Mouse (Mus musculus): ENCODE results near the gene Gpt2.

Gene Gpt2

DNA sequence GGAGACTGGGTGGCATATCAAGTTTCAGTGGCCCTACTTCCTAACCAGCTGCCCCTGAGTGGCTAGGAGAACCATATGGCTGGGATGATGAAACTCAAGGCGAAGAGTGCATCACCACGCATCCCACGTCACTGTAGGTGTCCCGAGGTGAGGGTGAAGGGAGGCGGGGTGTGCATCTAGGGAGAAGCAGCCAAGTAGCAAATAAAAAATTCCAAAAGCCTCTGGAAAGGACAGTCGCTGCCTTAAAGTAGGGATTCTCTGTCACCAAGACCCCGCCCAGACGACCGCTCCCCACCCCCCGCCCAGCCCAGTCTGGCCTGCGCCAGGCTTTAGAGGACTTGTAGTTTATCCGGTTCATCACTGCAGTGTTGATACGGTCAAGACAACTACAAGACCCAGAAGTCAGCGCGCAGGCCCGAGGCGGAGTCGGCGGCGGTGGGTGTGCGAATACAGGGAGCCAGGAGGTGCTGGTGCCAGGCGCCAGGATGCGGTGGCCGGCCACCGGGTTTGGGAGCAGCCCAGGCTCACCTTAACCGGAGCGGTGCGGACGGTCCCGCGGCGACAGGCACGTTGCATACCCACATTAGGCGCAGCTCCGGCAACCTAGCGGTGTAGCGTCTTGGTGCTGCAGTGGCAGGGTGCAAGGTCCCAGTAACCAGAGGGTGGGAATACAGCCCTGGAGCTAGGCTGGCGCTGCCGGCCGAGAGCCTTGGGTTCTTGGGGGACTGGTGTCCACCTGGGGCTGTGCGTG is at the start of gene Gpt2:
Gene Gpt2 (plus strand): TSS at position 452 of the 751 bp plus-strand sequence.
- peak; percentile 94 to 99 for DNase-seq

DNA sequence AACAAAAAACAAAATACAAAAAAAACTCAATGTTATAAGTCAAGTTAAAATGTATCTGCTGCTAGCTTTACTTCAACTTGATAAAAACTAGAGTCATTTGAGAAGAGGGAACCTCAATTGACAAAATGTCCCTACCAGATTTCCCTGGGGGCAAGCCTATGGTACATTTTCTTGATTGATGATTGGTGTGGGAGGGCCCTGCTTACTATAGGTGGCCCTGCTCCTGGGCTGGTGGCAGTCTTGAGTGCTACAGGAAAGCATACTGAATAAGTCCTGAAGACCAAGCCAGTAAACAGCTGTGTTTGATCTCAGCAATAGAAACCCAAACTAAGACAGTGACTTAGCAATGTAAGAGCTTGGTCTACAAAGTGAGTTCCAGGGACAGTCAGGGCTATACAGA is 48.3 kb upstream of the Gpt2 start:
- DNase-seq, result no peak

DNA sequence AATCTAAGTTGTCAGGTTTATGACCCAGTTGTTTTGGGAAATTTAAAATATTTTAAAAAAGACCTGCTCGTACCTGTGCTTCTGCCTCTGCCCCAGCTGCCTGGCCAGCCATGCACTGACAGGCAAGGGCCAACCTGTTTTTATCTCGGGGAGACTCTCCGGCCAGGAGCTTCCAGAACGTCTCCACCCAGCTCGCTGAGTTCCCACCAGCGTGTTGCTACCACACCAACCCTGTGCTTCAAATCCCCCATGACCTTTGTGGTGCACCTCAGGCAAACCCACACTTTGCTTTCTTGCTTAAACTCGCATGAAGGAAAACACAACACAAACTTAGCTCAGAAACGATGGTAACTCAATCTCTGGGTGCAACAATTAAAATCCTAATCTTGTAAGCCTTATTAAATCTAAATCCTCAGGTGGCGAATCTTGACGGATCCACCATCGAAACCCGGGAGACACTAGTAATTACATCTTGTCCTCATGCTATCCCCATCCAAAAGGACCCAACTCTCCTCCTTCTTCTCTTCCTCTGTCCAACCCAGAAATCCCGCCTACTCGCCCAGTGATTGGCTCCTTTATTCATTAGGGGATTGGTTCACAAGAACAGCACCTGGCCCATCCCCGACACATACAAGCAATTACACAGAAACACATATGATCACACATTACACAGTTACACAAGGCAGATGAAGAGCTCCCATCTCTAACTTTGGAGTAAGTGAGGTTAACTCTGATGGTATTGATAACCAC is 46.3 kb upstream of the Gpt2 start:
- DNase-seq, result no peak

DNA sequence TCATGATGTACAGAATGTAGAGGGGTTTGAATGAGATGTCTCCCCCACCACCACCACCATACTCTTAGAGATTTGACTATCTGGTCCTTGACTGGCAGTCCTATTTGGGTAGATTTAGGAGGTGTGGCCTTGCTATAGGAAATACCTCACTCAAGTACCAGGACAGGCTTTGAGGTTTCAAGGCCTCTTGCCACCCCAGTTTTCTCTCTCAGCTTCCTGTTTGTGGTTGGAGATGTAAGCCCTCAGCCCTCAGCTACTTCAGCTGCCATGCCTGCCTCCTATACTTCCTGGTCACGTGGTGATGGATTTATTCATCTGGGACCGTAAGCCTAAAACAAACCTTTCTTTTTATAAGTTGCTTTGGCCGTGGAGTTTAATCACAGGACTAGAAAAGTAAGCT is 42.0 kb upstream of the Gpt2 start:
- DNase-seq, result no peak

DNA sequence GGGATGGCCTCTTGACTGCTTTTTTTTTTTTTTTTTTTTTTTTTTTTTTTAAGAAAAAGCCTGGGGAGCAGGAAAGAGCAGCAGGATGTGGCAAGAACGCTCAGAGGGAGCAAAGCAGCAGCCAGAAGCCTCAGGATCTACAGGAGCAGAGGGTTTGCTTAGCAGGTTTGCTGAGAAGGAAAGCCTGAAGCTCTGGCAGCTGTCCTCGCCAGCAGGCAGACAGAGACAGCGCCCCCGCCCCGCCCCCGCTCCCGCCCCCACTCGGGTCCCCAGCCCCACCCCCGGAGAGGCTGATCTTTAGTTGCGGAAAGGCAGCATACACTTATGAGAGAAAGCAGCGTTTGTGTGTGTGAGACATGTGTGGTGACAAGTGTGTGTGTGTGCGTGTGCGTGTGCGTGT is 40.0 kb upstream of the Gpt2 start:
- DNase-seq, result no peak

DNA sequence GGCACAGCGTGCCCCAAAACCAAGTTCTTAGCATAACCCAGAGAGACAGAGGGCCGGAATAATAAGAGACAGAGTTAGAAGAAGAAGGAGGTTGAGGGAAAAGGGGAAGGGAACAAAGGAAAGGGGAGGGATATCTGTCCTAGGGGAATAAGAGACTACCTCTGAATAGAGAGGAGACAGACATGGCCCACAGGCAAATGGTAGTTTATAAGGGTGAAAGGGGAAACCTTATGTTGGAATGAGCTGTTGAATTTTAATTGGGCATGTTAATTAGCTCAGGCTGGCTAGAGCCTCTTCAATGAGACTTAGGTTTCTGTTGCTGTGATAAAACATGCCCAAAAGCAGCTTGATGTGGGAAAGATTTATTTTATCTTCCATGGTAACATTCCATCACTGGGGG is 39.1 kb upstream of the Gpt2 start:
- DNase-seq, result no peak

DNA sequence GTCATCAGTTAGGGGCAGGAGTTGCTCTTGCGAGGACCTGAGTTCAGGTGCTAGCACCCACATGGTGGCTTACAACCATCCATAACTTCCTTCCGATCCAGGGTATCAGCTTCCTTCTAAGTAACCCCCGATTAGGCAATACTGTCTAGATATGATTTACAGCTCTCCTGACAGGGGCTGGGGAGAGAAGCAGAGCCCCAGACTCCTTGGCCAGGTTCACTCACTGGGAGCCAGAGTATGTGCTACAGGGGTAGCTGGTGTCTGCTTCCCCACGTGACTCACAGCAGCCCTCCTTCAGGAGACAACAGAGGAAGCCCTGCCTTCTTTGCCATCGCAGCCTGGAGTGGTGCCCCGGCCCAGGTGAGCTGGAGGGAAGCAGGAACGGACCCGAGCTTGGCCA is 37.6 kb upstream of the Gpt2 start:
- DNase-seq, result no peak

DNA sequence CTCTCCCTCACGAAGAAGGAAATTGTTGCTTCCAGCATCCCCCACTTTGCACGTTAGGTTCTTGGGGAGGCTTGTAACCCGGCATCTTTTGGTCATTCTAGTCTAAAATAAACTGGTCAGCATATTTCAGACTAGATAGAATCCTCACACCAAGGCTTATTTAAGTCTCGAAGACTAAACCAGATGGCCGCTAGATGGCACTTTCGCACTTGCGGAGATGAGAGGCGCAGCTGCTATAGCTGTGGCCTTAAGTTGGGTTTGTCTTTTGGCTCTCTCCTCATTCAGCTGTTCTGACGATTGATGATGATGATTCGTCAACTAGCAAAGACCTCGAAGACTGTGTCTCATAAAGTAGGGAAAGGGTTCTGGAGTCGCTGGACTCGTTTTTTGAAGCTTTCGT is 35.8 kb upstream of the Gpt2 start:
- DNase-seq, result peak; percentile 67 to 68

DNA sequence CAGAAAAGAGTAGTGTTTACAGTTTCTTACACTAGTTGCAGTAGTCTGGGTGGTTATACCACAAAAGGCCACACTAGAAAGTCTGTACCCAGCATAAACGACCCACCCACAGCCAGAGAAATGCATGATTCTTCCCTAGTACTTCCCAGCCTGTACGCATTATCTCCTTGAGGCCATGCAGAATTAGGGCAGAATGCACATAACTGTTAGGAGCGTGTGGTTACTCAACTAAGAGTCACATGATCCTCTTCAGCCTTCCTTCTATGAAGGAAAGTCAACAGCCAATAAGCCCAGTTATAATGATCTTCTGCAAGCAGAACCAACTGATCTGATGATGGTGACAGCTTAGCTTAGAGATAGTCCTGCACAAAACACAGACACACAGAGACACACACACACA is 32.8 kb upstream of the Gpt2 start:
- DNase-seq, result no peak

DNA sequence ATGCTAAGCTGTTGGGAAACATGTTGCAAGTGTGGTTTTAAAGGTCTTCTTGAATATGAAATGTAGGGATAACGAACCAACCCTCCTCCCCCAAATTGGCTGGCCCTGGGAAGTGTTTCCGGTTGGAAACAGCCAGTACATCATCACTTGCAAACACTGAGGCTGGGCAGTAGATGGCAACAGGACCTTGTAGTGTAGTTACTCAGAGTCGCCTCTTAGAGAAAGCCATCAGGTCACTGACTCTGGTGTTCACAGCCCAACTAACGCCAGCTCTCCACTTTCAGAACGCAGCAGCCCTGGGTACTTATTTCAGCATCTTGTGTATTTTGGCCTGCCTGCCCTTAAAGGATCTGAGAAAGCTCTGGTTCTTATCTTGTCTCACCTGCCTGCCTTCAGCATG is 31.6 kb upstream of the Gpt2 start:
- DNase-seq, result no peak

DNA sequence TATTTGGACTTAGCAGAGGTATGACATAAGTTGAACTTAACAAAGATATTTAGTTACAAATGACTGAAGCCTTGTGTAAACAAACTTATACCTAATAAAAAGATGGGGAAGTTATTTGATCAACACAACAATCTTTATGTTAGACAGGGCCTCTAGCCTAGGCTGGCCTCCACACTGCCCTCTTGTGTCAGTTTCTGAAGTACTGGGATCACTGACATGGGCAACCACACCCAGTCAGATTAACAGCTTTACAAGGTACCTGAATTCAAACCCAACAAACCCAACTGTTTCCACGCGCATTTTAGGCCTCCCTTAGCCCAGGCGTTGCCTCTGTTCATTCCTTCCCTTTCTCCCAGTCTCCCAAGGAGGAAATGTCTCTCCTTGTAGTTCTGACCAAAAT is 31.0 kb upstream of the Gpt2 start:
- DNase-seq, result no peak

DNA sequence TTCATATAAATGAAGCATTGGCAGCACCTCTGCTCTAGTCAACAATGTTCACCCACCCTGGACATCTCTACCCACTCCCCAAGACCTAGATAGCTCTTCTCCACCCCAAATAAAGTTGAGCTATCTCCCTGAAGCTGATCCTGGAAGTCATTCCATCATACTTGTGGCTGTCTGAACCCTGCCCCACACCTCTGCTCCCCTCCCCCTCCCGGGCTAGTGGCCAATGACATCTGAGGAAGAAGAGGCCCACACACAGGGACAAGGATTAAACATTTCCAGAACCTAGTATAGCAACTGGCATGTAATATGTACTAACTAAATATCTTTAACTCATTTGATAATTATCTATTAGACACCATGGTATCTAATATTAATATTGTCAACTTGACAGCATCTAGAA is 29.9 kb upstream of the Gpt2 start:
- DNase-seq, result no peak

DNA sequence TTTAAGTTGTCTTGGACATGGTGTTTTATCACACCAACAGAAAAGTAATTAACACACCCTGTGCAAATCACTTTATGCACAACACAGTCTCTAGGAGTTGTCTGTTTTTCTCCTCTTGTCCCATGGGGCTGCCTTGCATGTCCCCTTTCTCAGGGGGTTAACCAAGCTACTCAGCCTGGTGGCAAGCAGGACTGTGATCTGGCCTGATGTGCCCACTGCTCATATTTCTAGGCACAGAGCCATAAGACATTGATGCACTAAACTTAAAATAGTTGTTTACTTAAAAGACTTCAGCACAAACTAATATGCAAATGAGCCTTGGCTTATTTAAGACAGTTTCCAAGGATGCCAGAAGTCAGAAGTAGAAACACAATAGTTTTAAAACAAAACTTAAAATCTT is 28.1 kb upstream of the Gpt2 start:
- no peak for DNase-seq

DNA sequence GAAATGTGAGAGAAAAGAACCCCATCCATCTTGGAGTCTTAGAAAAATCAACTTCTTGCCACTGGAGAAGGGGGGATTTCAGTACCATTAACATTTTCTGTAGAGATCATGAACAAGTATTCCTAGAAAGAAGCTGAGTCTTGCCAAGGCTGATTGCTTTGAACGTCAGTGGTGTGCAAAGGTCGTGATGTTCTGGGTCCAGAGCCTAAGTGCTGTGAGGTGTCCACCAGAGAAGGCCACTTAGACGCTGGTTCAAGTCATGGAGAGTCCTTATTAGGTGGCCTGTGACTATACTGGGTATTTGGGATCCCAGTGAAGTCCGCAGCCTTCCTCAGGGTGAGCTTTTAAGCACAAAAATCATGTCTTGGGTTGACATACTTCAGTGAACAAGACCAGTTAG is 26.3 kb upstream of the Gpt2 start:
- DNase-seq, result no peak

DNA sequence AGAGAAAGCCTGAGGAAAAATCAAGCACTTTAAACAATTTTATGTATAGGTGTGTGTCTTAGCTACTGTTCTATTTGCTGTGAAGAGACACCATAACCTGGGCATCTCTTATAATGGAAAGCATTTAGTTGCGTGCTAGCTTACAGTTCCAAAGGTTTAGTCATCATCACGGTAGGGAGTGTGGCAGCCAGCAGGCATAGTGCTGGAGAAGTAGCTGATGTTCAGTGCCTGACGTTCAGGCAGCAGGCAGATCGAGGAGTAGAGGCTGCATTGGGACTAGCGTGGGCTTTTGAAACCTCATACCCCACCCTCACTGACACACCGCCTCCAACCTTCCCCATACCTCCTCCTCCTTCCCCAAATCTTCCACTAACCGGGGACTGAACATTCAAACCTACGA is 21.6 kb upstream of the Gpt2 start:
- no peak for DNase-seq

DNA sequence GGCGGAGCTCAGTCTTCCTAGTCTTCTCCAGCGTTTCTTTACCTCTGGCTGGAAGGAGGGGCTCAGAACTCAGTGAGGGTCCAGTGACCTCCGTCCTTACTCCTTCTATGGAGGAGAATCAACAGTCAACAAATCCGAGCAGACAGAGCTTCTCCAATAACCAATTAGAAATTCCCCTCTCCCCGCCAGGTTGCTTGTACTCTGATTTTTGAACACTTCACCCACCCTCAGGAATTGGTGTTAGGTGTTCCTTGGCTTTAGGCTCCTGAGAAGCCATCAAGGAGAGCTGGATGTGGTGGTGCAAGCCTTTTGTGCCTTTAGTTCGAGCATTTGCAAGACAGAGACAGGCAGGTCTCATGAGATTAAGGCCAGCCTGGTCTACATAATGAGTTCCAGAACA is 19.6 kb upstream of the Gpt2 start:
- no peak for DNase-seq

DNA sequence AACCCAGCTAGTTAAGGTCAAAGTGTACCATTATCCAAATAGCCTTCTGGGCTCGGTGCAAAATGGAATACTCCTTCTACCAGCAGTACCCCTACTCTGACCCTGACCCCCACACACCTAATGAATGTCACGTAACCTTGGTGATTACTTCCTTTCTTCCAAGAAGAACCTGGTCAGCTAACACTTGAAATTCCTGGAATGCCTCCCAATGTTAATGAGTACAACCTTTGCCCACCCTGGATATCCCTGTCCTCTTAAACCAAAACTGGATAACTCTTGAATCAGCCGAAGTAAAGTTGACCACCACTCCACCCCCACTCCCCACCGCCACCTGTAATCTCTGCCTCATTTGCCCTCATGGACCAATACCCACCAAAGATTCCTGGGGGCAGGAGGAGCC is 19.1 kb upstream of the Gpt2 start:
- DNase-seq, result no peak

DNA sequence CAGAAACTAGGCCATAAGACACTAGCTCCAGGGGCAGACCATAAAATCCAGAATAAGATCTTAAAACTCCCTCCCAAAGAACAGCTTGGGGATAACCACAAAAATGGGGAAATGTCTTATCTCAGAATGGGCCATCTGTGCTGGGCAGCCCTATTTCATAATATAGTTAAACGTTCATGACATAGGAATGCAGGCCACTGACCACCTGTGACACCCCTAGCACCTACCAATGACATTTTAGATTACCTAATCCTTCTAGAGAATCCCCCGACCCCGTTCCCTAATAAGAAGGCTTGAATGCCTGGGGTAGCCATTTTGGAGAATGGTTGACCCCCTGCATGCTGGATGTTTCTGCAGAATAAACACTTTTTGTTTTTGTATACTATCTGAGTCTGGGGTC is 17.5 kb upstream of the Gpt2 start:
- no peak for DNase-seq

DNA sequence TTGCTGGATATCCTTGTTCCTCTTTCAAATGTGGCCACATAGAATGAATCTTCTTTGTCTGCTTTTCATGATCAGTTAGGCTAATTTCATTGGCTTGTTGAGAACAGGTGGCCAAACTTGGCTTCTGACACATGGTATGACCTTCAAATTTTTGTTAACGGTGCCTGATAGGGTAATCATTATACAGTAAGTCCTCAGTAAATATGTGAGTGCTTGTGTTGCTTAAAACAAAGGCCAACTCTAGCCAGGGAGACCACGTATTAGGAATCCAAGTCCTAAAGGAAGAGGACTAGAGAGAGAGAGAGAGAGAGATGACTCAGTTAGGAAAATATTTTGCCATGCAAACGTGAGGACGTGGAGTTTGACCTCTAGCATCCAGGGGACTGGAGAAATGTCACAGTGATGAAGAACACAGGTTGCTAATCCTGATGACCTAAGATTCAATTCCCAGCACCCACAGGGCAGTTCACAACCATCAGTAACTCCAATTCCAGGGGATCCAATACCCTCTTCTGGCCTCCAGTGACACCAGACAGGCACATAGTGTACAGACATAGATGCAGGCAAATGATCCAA is 15.3 kb upstream of the Gpt2 start:
- DNase-seq, result no peak

DNA sequence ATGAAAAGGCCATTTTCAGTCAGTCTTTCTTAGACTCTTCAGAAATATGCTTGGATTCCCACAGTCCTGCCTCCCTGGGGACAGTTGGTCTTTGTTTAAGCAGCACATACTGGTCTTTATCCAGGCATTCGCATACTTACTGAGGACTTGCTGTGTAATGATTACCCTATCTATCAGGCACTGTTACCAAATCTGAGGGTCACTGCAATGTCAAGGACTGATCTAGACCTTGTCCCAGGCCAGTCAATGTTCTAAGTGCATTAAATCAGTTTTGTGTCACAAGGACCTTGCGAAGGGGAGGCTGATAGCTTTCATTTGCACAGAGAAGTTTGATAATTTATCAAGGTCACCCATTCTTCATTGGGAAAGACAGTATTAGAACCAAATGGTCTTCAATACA is 14.0 kb upstream of the Gpt2 start:
- DNase-seq, result no peak

DNA sequence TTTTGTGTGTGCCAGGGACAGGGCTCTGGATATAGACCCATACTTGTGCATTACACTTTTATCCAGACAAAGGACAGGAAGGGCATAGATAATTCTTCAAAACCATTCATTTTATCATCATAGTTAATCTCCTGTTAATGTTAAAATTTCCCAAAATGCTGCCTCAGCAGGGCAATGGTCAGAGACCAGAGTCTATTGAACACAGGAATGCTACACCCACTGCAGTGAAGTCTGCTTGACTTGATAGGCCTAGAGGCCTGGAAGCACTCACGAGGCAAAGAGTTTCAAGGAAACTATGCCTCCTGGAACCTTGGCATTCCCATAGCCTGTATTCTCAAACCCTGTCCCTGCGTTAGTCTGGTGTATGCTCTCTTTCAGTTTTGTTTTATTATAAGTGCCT is 12.7 kb upstream of the Gpt2 start:
- DNase-seq, result no peak

DNA sequence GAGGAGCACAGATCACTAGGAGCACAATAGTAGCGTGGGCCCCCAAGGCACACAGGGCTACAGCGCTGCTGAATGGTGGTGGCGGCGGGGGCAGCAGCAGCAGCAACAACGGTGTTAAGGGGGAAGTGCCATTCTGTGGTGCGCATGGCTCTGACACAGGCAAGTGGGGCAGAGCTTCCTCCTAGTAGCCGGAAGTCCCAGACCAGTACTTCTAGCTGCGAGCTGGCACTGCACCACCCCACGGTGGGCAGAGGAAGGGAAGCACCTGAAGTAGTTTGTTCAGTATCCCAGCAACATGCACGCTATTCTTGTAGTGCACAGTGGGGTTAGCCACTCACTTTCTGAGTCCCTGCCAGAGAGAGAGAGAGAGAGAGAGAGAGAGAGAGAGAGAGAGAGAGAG is 10.5 kb upstream of the Gpt2 start:
- DNase-seq, result peak; percentile 31 to 37

DNA sequence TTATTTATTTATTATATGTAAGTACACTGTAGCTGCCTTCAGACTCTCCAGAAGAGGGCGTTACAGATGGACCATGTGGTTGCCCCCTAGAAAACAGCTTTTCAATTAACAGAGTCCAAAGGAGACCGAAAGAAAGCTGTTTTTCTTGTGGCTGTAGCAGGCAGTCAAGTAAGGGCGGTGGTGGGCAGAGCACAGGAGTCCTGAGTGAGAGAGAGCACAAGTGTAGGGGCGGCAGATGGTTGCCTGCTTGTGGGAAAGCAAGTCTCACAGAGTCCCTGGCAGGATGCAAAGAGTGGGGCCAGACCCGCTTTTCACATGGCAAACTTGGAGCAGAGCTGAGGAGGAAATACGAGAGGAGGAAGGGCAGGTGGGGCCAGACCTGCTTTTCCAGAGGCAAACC is 9.9 kb upstream of the Gpt2 start:
- no peak for DNase-seq

DNA sequence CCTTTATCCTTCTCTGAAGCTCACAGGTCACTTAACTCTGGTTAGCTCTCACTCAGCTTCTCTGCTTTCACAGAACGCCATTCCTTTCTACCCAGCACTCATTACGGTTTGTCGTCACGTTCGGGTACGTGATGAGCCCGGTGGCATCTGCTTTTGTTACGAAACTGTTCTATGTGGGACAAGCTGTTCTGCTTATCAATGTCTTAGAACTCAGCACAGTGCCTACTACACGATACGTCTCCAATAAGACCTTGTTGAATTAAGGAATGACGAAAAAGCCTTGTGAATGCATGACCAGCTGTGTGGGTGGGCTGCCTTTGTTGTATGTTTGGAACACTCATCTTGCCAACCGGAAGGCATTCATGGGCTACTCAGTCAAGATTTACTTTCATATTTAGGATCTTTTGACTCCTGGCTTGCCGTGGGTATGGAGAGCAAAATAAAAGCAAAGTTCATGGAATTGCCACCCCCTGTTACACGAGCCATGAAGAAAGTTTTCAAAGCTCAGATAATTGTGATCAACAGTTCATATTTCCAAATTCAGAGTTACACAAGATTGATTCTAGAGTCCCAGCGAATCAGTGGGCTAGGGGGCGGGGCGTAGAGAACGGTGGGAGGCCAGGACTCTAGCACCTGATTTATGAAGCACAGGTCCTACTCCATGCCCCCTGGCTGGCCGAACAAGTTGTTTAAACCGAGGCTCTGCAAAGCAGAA is 4.3 kb upstream of the Gpt2 start:
- no peak for DNase-seq
